Mouse (Mus musculus): ENCODE measurements around the gene Tmem242. TPM values are rescaled to one million over a fixed set of nuclear protein-coding genes. Genes with fewer than 3 reads are reported as not detected.

Tmem242 gene
- polyA plus RNA-seq (2012; rRNA removed; ENCODE audit: low replicate concordance), result 21.5 and 22.8 TPM in 2 replicates

DNA sequence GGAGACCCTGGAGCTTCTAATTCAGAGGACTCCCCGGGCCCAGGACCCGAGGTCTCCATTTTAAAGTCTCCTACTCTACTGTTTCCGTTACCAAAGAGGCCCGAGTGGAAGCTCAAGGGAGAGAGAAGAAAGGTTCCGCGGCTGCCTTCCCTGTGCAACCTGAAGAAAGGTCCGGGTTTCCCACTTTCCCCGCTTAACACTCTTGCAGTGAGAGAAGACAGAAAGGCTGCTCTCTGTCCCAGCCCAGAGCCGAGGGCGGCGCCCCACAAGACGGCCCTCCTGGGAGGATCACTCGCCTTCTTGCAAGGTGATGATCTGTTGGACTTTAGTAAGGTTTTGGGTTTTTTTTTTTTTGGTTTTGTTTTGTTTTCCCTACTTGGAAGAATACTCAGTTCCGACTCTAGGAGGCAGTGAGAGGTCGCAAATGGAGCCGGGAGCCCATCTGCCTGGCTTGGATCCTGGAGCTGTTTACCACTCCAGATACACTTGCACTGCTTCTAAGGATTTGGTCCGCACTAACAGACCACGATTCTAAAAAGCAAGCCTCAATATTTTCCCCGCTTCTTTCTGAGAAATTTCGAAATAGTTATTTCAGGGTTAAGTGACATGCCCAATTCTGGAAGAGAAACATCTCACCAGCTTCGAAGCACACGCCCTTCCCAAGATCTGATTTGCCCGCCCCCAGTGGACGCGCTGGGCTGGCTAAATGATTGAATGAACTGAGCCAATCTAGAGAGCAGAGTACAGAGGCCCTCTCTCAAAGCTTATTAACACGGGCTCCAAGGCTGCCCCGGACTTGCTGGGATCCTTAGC, at the start of gene Tmem242:
Gene Tmem242, minus strand, starts transcription at position 101 of the 813 bp plus-strand sequence.

DNA sequence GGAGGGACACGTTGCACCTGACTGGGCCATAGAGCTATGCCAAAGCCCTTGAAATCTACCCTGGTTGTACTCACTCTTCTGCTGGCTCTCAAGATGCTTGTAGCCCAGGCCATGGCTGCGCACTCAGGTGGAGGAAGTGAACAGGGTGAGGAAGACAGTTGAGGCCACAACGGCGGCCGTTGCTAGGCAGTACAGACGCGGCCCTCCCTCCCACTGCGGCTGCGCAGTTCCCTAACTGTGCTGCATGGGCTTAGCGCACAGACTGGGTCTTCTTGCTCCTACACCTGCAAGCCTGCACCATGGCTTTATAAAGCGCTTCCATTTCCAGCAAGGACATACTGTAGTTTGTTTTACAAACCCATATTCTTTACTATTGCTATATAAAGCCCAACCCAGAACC, 21.5 kb downstream of the Tmem242 start, which contains the start of gene Ldhal6b:
Gene Ldhal6b, minus strand, starts transcription at position 223 of the 400 bp plus-strand sequence.

Other genes with a start within 250 kb of the Tmem242 start
- gene Ldhal6b, start 21.5 kb downstream of the Tmem242 start, polyA plus RNA-seq (2012; rRNA removed; ENCODE audit: low replicate concordance), result 0.30 and 0.42 TPM in 2 replicates
- 2.4 and 5.1 TPM in 2 replicates for gene Zdhhc14, start 52.3 kb upstream of the Tmem242 start, polyA plus RNA-seq (2012; rRNA removed; ENCODE audit: low replicate concordance)